Mouse (Mus musculus) MEL-GATA-1-ER (cell line): ENCODE measurements around the gene Slc45a1.

Source experiments
- DNase-seq: peaks from one replicate; pipeline ENCODE4 v3.0.0-alpha.2; 2012; ENCODE audit warnings: low read depth; ENCODE audit errors: extremely low read depth

Slc45a1 gene

GRCm38 (mm10) chr4:150659926-150660610 is 8.1 kb upstream of the Slc45a1 start:
- no peak for DNase-seq

GRCm38 (mm10) chr4:150656504-150656903 is 4.5 kb upstream of the Slc45a1 start:
- peak; percentile 39 for DNase-seq

GRCm38 (mm10) chr4:150655989-150656388 is 4.0 kb upstream of the Slc45a1 start:
- peak; percentile 68 for DNase-seq

- DNase-seq = no peak
These were observed 1.2 kb upstream of the Slc45a1 start for GRCm38 (mm10) chr4:150653072-150653599.

- DNase-seq = peak; percentile 80
These were observed 2.6 kb downstream of the Slc45a1 start for GRCm38 (mm10) chr4:150649327-150649726.

GRCm38 (mm10) chr4:150644299-150644698 is 7.7 kb downstream of the Slc45a1 start:
- no peak for DNase-seq

- DNase-seq = no peak
These were observed 15.3 kb downstream of the Slc45a1 start for GRCm38 (mm10) chr4:150636635-150637034.

GRCm38 (mm10) chr4:150635568-150635967 is 16.4 kb downstream of the Slc45a1 start:
- DNase-seq = no peak

- no peak for DNase-seq
These were observed 22.7 kb downstream of the Slc45a1 start for GRCm38 (mm10) chr4:150629266-150629665.

GRCm38 (mm10) chr4:150625951-150626732 is 25.8 kb downstream of the Slc45a1 start:
- peak; percentile 14 for DNase-seq

GRCm38 (mm10) chr4:150625425-150625824 is 26.5 kb downstream of the Slc45a1 start:
- DNase-seq = no peak

- DNase-seq = no peak
These were observed 27.0 kb downstream of the Slc45a1 start for GRCm38 (mm10) chr4:150624933-150625332.

GRCm38 (mm10) chr4:150624214-150624823 is 27.7 kb downstream of the Slc45a1 start:
- no peak for DNase-seq

GRCm38 (mm10) chr4:150622641-150623040 is 29.3 kb downstream of the Slc45a1 start:
- no peak for DNase-seq

- DNase-seq = no peak
These were observed 33.0 kb downstream of the Slc45a1 start for GRCm38 (mm10) chr4:150619011-150619410.

- DNase-seq = no peak
These were observed 35.1 kb downstream of the Slc45a1 start for GRCm38 (mm10) chr4:150616841-150617240.

- DNase-seq = no peak
These were observed 35.9 kb downstream of the Slc45a1 start for GRCm38 (mm10) chr4:150616029-150616420.

GRCm38 (mm10) chr4:150615251-150616028 is 36.5 kb downstream of the Slc45a1 start:
- DNase-seq = no peak

- no peak for DNase-seq
These were observed 38.3 kb downstream of the Slc45a1 start for GRCm38 (mm10) chr4:150613715-150614114.

GRCm38 (mm10) chr4:150608670-150609069 is 43.3 kb downstream of the Slc45a1 start:
- no peak for DNase-seq

GRCm38 (mm10) chr4:150606449-150607161 is 45.4 kb downstream of the Slc45a1 start:
- DNase-seq = no peak
